Mouse (Mus musculus): ENCODE data around the gene Bmper.

Gene Bmper

GRCm38 (mm10) chr9:23300376-23300775 lies 77.5 kb downstream of the Bmper start:
- DNase-seq (ENCODE audit: low spot score in 2 of 2), result no peak

GRCm38 (mm10) chr9:23305681-23306080 lies 82.8 kb downstream of the Bmper start:
- no peak for DNase-seq (ENCODE audit: low spot score in 2 of 2)

- no peak for DNase-seq (ENCODE audit: low spot score in 2 of 2)
Observed at GRCm38 (mm10) chr9:23306226-23306625, 83.3 kb downstream of the Bmper start.

GRCm38 (mm10) chr9:23307835-23308234 lies 85.0 kb downstream of the Bmper start:
- DNase-seq (ENCODE audit: low spot score in 2 of 2), result no peak

- no peak for DNase-seq (ENCODE audit: low spot score in 2 of 2)
Observed at GRCm38 (mm10) chr9:23310953-23311352, 88.1 kb downstream of the Bmper start.

- DNase-seq (ENCODE audit: low spot score in 2 of 2), result no peak
Observed at GRCm38 (mm10) chr9:23311956-23312355, 89.1 kb downstream of the Bmper start.

GRCm38 (mm10) chr9:23312877-23313276 lies 90.0 kb downstream of the Bmper start:
- no peak for DNase-seq (ENCODE audit: low spot score in 2 of 2)

GRCm38 (mm10) chr9:23315631-23316330 lies 92.9 kb downstream of the Bmper start:
- no peak for DNase-seq (ENCODE audit: low spot score in 2 of 2)

- no peak for DNase-seq (ENCODE audit: low spot score in 2 of 2)
Observed at GRCm38 (mm10) chr9:23327830-23328229, 105.0 kb downstream of the Bmper start.

- DNase-seq (ENCODE audit: low spot score in 2 of 2), result no peak
Observed at GRCm38 (mm10) chr9:23333041-23333622, 110.3 kb downstream of the Bmper start.

GRCm38 (mm10) chr9:23340551-23340950 lies 117.7 kb downstream of the Bmper start:
- no peak for DNase-seq (ENCODE audit: low spot score in 2 of 2)

GRCm38 (mm10) chr9:23341246-23341645 lies 118.4 kb downstream of the Bmper start:
- no peak for DNase-seq (ENCODE audit: low spot score in 2 of 2)

GRCm38 (mm10) chr9:23344353-23344752 lies 121.5 kb downstream of the Bmper start:
- no peak for DNase-seq (ENCODE audit: low spot score in 2 of 2)

- no peak for DNase-seq (ENCODE audit: low spot score in 2 of 2)
Observed at GRCm38 (mm10) chr9:23345093-23345844, 122.4 kb downstream of the Bmper start.

- DNase-seq (ENCODE audit: low spot score in 2 of 2), result no peak
Observed at GRCm38 (mm10) chr9:23349603-23350002, 126.7 kb downstream of the Bmper start.

GRCm38 (mm10) chr9:23351400-23351799 lies 128.5 kb downstream of the Bmper start:
- DNase-seq (ENCODE audit: low spot score in 2 of 2), result no peak

GRCm38 (mm10) chr9:23352396-23352795 lies 129.5 kb downstream of the Bmper start:
- DNase-seq (ENCODE audit: low spot score in 2 of 2), result no peak

- DNase-seq (ENCODE audit: low spot score in 2 of 2), result no peak
Observed at GRCm38 (mm10) chr9:23354201-23354820, 131.4 kb downstream of the Bmper start.

- no peak for DNase-seq (ENCODE audit: low spot score in 2 of 2)
Observed at GRCm38 (mm10) chr9:23358108-23358507, 135.2 kb downstream of the Bmper start.

GRCm38 (mm10) chr9:23363139-23363538 lies 140.3 kb downstream of the Bmper start:
- no peak for DNase-seq (ENCODE audit: low spot score in 2 of 2)

- DNase-seq (ENCODE audit: low spot score in 2 of 2), result no peak
Observed at GRCm38 (mm10) chr9:23363540-23363939, 140.7 kb downstream of the Bmper start.

- no peak for DNase-seq (ENCODE audit: low spot score in 2 of 2)
Observed at GRCm38 (mm10) chr9:23364047-23364446, 141.2 kb downstream of the Bmper start.

All from urinary bladder, adult 18-20 months (tissue).